Mouse (Mus musculus) right cerebral cortex, postnatal 10 days (tissue): Measurements from ENCODE around the gene Smug1.
A peak's percentile ranks its signal among the peaks of the same experiment; 100 is the strongest.

Experiments used
- DNase-seq, 2 experiments: peaks; one replicate each; pipeline ENCODE4 v3.0.0; 2021; ENCODE audit warnings: low spot score in 2 of 2

Smug1 gene

GRCm38 (mm10) chr15:103167042-103167615 is at the start of gene Smug1:
Smug1 (minus strand) TSS chr15:103167092.
- DNase-seq = no peak

- DNase-seq = no peak
Observed at GRCm38 (mm10) chr15:103216052-103216451, 49.2 kb upstream of the Smug1 start.

GRCm38 (mm10) chr15:103214971-103215907 is 48.3 kb upstream of the Smug1 start:
- DNase-seq = peak; percentile 94 to 95

- peak; percentile 30 to 41 for DNase-seq
Observed at GRCm38 (mm10) chr15:103214149-103214548, 47.3 kb upstream of the Smug1 start.

GRCm38 (mm10) chr15:103205156-103205555 is 38.3 kb upstream of the Smug1 start:
- DNase-seq = no peak

- no peak for DNase-seq
Observed at GRCm38 (mm10) chr15:103202088-103202793, 35.3 kb upstream of the Smug1 start.

GRCm38 (mm10) chr15:103197785-103198184 is 30.9 kb upstream of the Smug1 start:
- DNase-seq = no peak

- DNase-seq = no peak
Observed at GRCm38 (mm10) chr15:103196835-103197234, 29.9 kb upstream of the Smug1 start.

- no peak for DNase-seq
Observed at GRCm38 (mm10) chr15:103193606-103194005, 26.7 kb upstream of the Smug1 start.

- peak in 1 of 2 experiments; percentile 72 for DNase-seq
Observed at GRCm38 (mm10) chr15:103190531-103191462, 23.9 kb upstream of the Smug1 start.

GRCm38 (mm10) chr15:103190083-103190482 is 23.2 kb upstream of the Smug1 start:
- DNase-seq = no peak

- no peak for DNase-seq
Observed at GRCm38 (mm10) chr15:103187803-103188202, 20.9 kb upstream of the Smug1 start.

GRCm38 (mm10) chr15:103185462-103186198 is 18.7 kb upstream of the Smug1 start:
- DNase-seq = peak; percentile 78 to 81

GRCm38 (mm10) chr15:103183651-103184610 is 17.0 kb upstream of the Smug1 start:
- DNase-seq = peak; percentile 65 to 69

GRCm38 (mm10) chr15:103183135-103183534 is 16.2 kb upstream of the Smug1 start:
- peak; percentile 78 to 83 for DNase-seq

- peak; percentile 66 to 80 for DNase-seq
Observed at GRCm38 (mm10) chr15:103182166-103182790, 15.4 kb upstream of the Smug1 start.

- DNase-seq = no peak
Observed at GRCm38 (mm10) chr15:103180406-103180805, 13.5 kb upstream of the Smug1 start.

GRCm38 (mm10) chr15:103178767-103179166 is 11.9 kb upstream of the Smug1 start:
- no peak for DNase-seq

GRCm38 (mm10) chr15:103178137-103178536 is 11.2 kb upstream of the Smug1 start:
- DNase-seq = no peak
